Mouse (Mus musculus) ES-E14 (cell line): ENCODE measurements around the gene Terb1.

Experiments
- CHD2 ChIP-seq: IDR thresholded peaks from 2 replicates; pipeline ENCODE4 v1.6.1; 2014; ENCODE audit warnings: mild to moderate bottlenecking, low read depth, low read length, inconsistent platforms
- MAFK ChIP-seq: IDR thresholded peaks from 2 replicates; pipeline ENCODE4 v1.6.1; 2014; ENCODE audit warnings: mild to moderate bottlenecking, low read depth, low read length, inconsistent platforms; ENCODE audit not compliant: insufficient read depth

DNA sequence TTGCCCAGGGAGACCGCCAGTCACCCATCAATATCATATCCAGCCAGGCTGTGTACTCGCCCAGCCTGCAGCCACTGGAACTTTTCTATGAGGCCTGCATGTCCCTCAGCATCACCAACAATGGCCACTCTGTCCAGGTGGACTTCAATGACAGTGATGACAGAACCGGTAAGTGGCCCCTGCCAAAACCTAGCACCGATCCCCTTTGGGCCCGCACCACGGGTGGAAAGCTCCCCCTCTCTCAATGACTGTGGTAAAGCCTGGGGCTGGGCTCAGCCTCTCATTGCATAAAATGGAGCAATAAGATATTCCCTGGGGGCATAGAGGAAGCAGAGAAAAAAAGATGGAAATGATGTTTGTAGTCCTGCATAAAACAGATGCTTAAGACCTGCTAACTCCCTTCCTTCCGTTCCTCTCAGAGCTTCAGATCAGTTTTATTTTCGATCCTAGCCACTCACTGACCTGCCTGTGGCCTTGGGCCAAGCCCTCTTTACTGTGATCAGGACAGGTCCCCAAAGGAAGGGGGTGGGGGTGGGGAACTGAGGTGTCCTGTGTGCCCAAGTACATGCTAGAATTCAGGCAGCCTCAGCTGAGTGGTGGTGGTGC lies 33.8 kb upstream of the Terb1 start:
- TF ChIP-seq CHD2 (no peak), MAFK (no peak)
